8 mouse cellular contexts compared by ENCODE assay signal in genomic region chr9:46599931-46600708, GRCm38 (mm10).
A peak's percentile ranks its signal among the peaks of the same experiment; 100 is the strongest.
DNase-seq lines count a peak whose midpoint lies in the region; ATAC-seq lines count a peak whose summit lies in the region.

No protein-coding gene starts in this region.

- H3K9ac ChIP-seq in neural tube, embryonic 12.5 days, result no peak overlapping the region

- no peak overlapping the region for H3K4me3 ChIP-seq in neural tube, embryonic 12.5 days

- DNase-seq in embryo, embryonic 10.5 days (ENCODE audit: low spot score), result peak; percentile 8
- DNase-seq in embryo, embryonic 10 days (ENCODE audit: low spot score), result no peak
- DNase-seq in urinary bladder, postnatal 14 days (ENCODE audit: low spot score), result peak; percentile 37
- DNase-seq in urinary bladder, postnatal 25 days (ENCODE audit: low spot score), result no peak
- DNase-seq in layer of hippocampus, adult 11-12 months (ENCODE audit: low spot score), result peak; percentile 62

- peak; percentile 64 for ATAC-seq in neural tube, embryonic 12.5 days (ENCODE audit: low FRiP score, low read depth)
- no peak for ATAC-seq in megakaryocyte-erythroid progenitor cell, adult 5-6 weeks (replicated peaks; ENCODE audit: low FRiP score, low TSS enrichment, poor library complexity, severe bottlenecking)
- no peak for ATAC-seq in CD4-positive, CD25-positive, alpha-beta regulatory T cell, adult 4 months

- no peaks in the 10 kb centered on the region for H3K27me3 ChIP-seq in neural tube, embryonic 12.5 days (replicated peaks)

- WGBS in neural tube, embryonic 12.5 days, result 29% methylated on average over 8 of the region's 8 CpGs

- H3K4me2 ChIP-seq in neural tube, embryonic 12.5 days (replicated peaks), result no peak overlapping the region

- H3K9me3 ChIP-seq in neural tube, embryonic 12.5 days, result no peaks in the 10 kb centered on the region

- no peaks in the 10 kb centered on the region for H3K36me3 ChIP-seq in neural tube, embryonic 12.5 days

- no peak overlapping the region for H3K27ac ChIP-seq in neural tube, embryonic 12.5 days

- H3K4me1 ChIP-seq in neural tube, embryonic 12.5 days, result peaks cover 31% of the 10 kb centered on the region

Comparison
In these comparisons a context has a peak if more than half of its experiments do, and no peak if none do; other contexts are left out.
1. DNase-seq: peak in embryo, embryonic 10.5 days (single experiment), urinary bladder, postnatal 14 days (single experiment) and layer of hippocampus, adult 11-12 months (single experiment); none in embryo, embryonic 10 days (single experiment) and urinary bladder, postnatal 25 days (single experiment).